Mouse (Mus musculus) midbrain, postnatal 0 days (tissue): ENCODE measurements around the gene Stx19. TPM values are rescaled to one million over a fixed set of nuclear protein-coding genes. Genes with fewer than 3 reads are reported as not detected.
A peak's percentile ranks its signal among the peaks of the same experiment; 100 is the strongest.

Source experiments
- ATAC-seq: fragments of 200-750 bp; cut with Nextera tagmentation; 2 replicates; pipeline ENCODE4 v1.8.0; 2017; ENCODE audit warnings: moderate number of reproducible peaks, mild to moderate bottlenecking, moderate TSS enrichment, moderate library complexity; ENCODE audit not compliant: low FRiP score
- DNase-seq: peaks from one replicate; pipeline ENCODE4 v3.0.0-alpha.2; 2015; ENCODE audit warnings: low spot score
- H3K27ac ChIP-seq: fragments of 300-500 bp; sonication (generic); 2 replicates; pipeline ENCODE4 v1.5.1; 2014; ENCODE audit warnings: low read depth, mild to moderate bottlenecking, low read length, mixed read lengths
- H3K27me3 ChIP-seq: fragments of 300-500 bp; sonication (generic); 2 replicates; pipeline ENCODE4 v1.6.1; 2014; ENCODE audit warnings: low read length, control low read depth, mixed read lengths; ENCODE audit not compliant: insufficient read depth
- H3K36me3 ChIP-seq: fragments of 300-500 bp; sonication (generic); 2 replicates; pipeline ENCODE4 v1.6.1; 2014; ENCODE audit warnings: low read length, control low read depth, mixed read lengths; ENCODE audit not compliant: insufficient read depth
- H3K4me1 ChIP-seq: fragments of 300-500 bp; sonication (generic); 2 replicates; pipeline ENCODE4 v1.6.1; 2014; ENCODE audit warnings: mild to moderate bottlenecking, control low read depth, antibody characterized with exemption, low read length, mixed read lengths; ENCODE audit not compliant: insufficient read depth
- H3K4me2 ChIP-seq: fragments of 300-500 bp; sonication (generic); 2 replicates; pipeline ENCODE4 v1.6.1; 2014; ENCODE audit warnings: low read depth, mild to moderate bottlenecking, low read length, mixed read lengths; ENCODE audit not compliant: poor library complexity, severe bottlenecking
- H3K4me3 ChIP-seq: fragments of 300-500 bp; sonication (generic); 2 replicates; pipeline ENCODE4 v1.5.1; 2014; ENCODE audit warnings: low read depth, mild to moderate bottlenecking, low read length, moderate library complexity
- H3K9ac ChIP-seq: fragments of 300-500 bp; sonication (generic); replicated peaks from 2 replicates; pipeline ENCODE4 v1.6.1; 2014; ENCODE audit warnings: mild to moderate bottlenecking, low read length, moderate library complexity, mixed read lengths; ENCODE audit not compliant: poor library complexity, severe bottlenecking
- H3K9me3 ChIP-seq: fragments of 300-500 bp; sonication (generic); 2 replicates; pipeline ENCODE4 v1.6.1; 2016; ENCODE audit warnings: low read length, control low read depth
- CTCF ChIP-seq: IDR thresholded peaks from 2 replicates; pipeline ENCODE4 v1.5.1; 2016; ENCODE audit warnings: antibody characterized with exemption, mild to moderate bottlenecking
- WGBS: fragments of 180-500 bp; shearing (Covaris S2); extraction: QIAGEN DNeasy Blood & Tissue Kit; methylation state at CpG from one replicate; pipeline ENCODE4 v1.1.7; 2014; 5-methylcytosine and 5-hydroxymethylcytosine counted together
- polyA plus RNA-seq: library from polyadenylated mRNA; unstranded; fragments of >200 nt; fragmentation: Nextera tagmentation; extraction: Ambion mirVana; gene quantifications from 2 replicates; pipeline ENCODE4 v1.2.1, GENCODE M21; 2015
- total RNA-seq: library from RNA; depleted of rRNA; stranded (reverse); fragments of >200 nt; gene quantifications from 2 replicates; pipeline ENCODE4 v1.2.3, GENCODE M21; 2014; rRNA removed

Gene Stx19
- total RNA-seq (not detected in 2 replicates), polyA plus RNA-seq (0.13 and 0.14 TPM in 2 replicates)

DNA sequence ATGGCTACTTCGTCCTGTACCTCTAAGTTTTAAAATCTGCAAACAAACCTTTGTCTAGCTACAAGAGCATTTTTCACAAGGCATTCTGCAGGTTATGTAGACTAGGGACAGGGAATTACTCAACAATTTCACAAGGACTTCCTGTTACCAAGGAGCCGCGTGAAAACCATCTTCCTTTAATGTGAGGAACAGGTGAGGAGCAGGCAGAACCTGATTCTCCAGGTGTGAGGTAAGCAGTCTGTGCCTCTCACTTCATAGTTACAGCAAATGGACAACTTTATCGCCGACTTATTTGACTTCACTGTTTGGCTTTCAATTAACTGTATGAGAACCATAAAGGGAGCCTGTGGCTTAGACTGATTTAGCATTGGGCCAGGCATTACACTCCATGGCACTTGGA is at the start of gene Stx19:
Stx19 (plus strand) TSS at position 186 of the 400 bp plus-strand sequence.
- H3K9ac ChIP-seq = no peak within 1 kb of the TSS
- no peaks in the 10 kb centered on the region for H3K27me3 ChIP-seq
- no peak for DNase-seq
- H3K36me3 ChIP-seq = no peaks in the 10 kb centered on the region
- no peak within 1 kb of the TSS for H3K27ac ChIP-seq
- H3K4me1 ChIP-seq = no peaks in the 10 kb centered on the region
- H3K9me3 ChIP-seq = no peaks in the 10 kb centered on the region
- ATAC-seq = no peak
- no peak within 1 kb of the TSS for H3K4me3 ChIP-seq
- WGBS = 85% methylated on average over 5 of the region's 5 CpGs
- H3K4me2 ChIP-seq = no peak within 1 kb of the TSS
- TF ChIP-seq CTCF = no peak

DNA sequence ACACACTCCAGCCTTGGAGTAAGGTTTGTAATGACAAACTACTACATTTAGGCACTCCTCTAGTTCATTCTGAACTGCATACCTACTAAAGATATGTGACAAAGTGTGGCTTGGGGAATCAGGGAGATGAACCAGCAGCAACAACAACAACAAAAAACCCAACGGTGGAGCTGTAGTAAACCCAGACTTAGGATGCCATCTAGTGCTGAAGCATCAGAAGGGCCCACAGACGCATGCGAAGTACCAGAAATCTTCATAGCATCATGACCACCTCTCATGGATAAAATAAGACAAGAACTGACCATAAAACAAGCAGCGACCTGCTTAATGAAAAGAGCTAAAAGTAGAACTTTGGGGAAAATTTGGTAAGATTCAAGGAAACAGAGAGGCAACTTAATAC is 41.0 kb upstream of the Stx19 start:
- no peaks in the 10 kb centered on the region for H3K27me3 ChIP-seq
- peak; percentile 55 for TF ChIP-seq CTCF

DNA sequence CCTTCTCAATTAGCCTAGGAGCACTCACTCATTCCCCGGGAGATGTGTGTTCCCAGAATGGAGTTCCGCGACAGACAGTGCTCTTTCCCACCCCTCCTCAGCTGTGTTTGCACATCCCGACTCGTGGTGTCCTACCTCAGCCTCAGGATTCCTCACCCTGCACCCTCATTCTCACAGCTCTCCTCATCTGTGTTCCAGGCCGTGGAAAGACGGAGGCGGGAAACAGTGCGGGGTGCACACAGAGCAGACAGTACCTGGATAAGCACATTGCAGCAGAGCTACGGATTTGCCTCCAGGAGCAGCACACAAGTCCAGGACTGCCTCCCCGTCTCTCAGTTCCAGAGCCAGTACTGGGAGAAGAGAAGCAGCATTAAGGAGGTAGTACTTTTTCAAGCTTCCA is 38.4 kb upstream of the Stx19 start:
- Histone ChIP-seq H3K27ac (no peak overlapping the region), H3K27me3 (no peaks in the 10 kb centered on the region), H3K4me3 (no peak overlapping the region), H3K9ac (no peak overlapping the region), H3K4me1 (no peaks in the 10 kb centered on the region), H3K36me3 (peaks cover 5% of the 10 kb centered on the region), H3K4me2 (no peak overlapping the region), H3K9me3 (no peaks in the 10 kb centered on the region)
- ATAC-seq = no peak
- WGBS = 73% methylated on average over 11 of the region's 11 CpGs
- no peak for TF ChIP-seq CTCF
- DNase-seq = no peak

More for the DNA sequence above, 41.0 kb upstream of the Stx19 start:
- Histone ChIP-seq H3K27ac (no peak overlapping the region), H3K4me1 (no peaks in the 10 kb centered on the region), H3K9ac (no peak overlapping the region), H3K36me3 (peaks cover 11% of the 10 kb centered on the region), H3K9me3 (no peaks in the 10 kb centered on the region), H3K4me2 (no peak overlapping the region), H3K4me3 (no peak overlapping the region)
- DNase-seq (peak; percentile 32), ATAC-seq (no peak)
- 75% methylated on average over 4 of the region's 4 CpGs for WGBS

DNA sequence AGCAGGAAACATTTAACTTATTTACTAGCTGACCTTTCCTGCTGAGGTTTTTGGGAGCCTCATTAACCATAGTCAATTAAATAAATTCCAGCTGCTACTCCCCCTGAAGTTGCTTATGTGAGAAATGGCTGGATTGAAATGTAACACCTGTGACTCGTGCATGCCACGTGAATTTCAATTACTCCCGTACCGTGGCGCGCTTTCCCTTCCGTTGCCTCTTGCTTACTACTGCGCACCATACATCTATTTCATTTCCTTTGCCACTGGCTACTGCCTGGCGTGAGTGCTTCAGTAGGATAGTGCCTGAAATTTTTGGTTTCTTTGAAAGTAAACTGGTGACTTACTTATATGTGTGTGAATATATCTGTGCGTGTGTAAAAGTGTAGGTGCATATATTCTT is 36.2 kb upstream of the Stx19 start:
- DNase-seq = no peak
- WGBS = 82% methylated on average over 10 of the region's 10 CpGs

DNA sequence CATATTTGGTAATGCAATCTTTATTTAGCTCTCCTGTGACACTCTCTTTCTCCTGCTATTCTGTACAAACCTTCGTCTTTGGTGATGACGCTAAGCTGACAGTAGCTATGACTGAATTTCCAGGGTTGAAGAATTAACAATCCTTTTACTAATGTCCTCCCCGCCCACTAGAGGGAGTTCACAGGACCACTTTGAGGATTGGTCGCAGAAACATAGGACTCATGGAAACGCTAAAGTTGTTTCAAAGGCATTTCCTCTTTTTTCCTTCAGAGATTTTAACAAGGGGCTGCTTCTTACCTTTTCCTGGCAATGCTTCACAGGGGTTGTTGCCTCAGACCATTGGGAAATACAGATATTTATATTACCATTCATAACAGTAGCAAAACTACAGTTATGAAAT is 32.2 kb upstream of the Stx19 start:
- DNase-seq = no peak
- peak; percentile 53 for TF ChIP-seq CTCF

More for the DNA sequence above, 36.2 kb upstream of the Stx19 start:
- no peak overlapping the region for H3K4me2 ChIP-seq
- no peak overlapping the region for H3K27ac ChIP-seq
- no peaks in the 10 kb centered on the region for H3K9me3 ChIP-seq
- no peaks in the 10 kb centered on the region for H3K4me1 ChIP-seq
- peaks cover 5% of the 10 kb centered on the region for H3K36me3 ChIP-seq
- TF ChIP-seq CTCF = no peak
- H3K9ac ChIP-seq = no peak overlapping the region
- H3K27me3 ChIP-seq = no peaks in the 10 kb centered on the region
- no peak for ATAC-seq
- no peak overlapping the region for H3K4me3 ChIP-seq

DNA sequence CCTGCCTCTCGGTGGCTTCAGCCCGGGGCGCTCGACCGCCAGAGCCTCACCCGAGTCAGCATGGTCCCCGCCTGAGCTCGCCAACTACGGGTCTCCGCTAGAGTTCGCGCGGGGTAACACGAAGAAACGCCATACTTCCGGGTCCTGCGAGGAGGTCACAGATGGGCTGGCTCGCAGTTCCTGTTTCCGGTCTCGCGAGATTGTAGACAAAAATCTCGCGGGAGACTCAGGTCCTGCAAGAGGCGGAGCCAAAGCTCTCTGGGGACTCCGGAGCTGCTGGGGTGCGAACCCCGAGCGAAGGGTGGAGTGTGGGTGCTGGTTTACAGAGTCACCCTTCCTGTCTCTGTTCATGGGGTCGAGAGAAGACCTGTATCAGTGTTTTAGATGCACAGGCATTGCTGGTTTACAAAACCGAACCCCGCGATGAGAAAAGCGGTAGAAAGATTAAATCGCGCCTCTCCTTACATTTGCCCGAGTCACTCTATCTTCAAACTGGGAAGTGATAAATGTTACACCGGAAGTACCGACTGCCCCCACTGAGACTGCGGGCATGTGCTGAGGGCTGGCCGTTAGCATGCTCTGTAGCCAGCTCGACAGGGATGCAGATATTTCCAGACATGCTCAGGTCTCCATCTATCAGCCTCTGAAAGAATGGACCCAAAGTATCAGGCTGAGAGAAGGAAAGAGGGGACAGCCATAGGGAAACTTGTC is 27.7 kb upstream of the Stx19 start, which contains the start of gene Nsun3:
Nsun3 (minus strand) TSS at position 198 of the 711 bp plus-strand sequence.
- 2% methylated on average over 41 of the region's 41 CpGs for WGBS
- no peaks in the 10 kb centered on the region for H3K36me3 ChIP-seq
- TF ChIP-seq CTCF = peak; percentile 17; the same call in 1 of the 2 replicates
- peak within 1 kb of the TSS; percentile 77 for H3K9ac ChIP-seq
- peak; percentile 97 for ATAC-seq
- H3K4me1 ChIP-seq = peaks cover 3% of the 10 kb centered on the region; the same call in 1 of the 2 replicates
- peak within 1 kb of the TSS; percentile 60 for H3K4me2 ChIP-seq
- peak within 1 kb of the TSS; percentile 78 for H3K4me3 ChIP-seq
- no peaks in the 10 kb centered on the region for H3K27me3 ChIP-seq
- peak within 1 kb of the TSS; percentile 86 for H3K27ac ChIP-seq
- DNase-seq = peak; percentile 98
- H3K9me3 ChIP-seq = no peaks in the 10 kb centered on the region

More for the DNA sequence above, 32.2 kb upstream of the Stx19 start:
- no peaks in the 10 kb centered on the region for H3K27me3 ChIP-seq
- no peak for ATAC-seq
- H3K4me2 ChIP-seq = no peak overlapping the region
- no peaks in the 10 kb centered on the region for H3K36me3 ChIP-seq
- H3K9me3 ChIP-seq = no peaks in the 10 kb centered on the region
- no peak overlapping the region for H3K27ac ChIP-seq
- H3K9ac ChIP-seq = no peak overlapping the region
- H3K4me1 ChIP-seq = peaks cover under 1% of the 10 kb centered on the region; the same call in 1 of the 2 replicates
- H3K4me3 ChIP-seq = no peak overlapping the region
- WGBS = 62% methylated on average over 5 of the region's 5 CpGs
